Mouse (Mus musculus) lung, postnatal 0 days (tissue): ENCODE data around the gene Mast4. TPM values are rescaled to one million over a fixed set of nuclear protein-coding genes. Genes with fewer than 3 reads are reported as not detected.

Experiments
- ATAC-seq: fragments of 200-750 bp; cut with Nextera tagmentation; 2 replicates; pipeline ENCODE4 v1.8.0; 2017; ENCODE audit warnings: moderate library complexity
- DNase-seq: peaks from one replicate; pipeline ENCODE4 v3.0.0-alpha.2; 2016; ENCODE audit warnings: low spot score
- H3K27ac ChIP-seq: fragments of 300-500 bp; sonication (generic); 2 replicates; pipeline ENCODE4 v1.5.1; 2014; ENCODE audit warnings: antibody characterized with exemption, mild to moderate bottlenecking, low read length, mixed read lengths
- H3K27me3 ChIP-seq: fragments of 300-500 bp; sonication (generic); replicated peaks from 2 replicates; pipeline ENCODE4 v1.6.1; 2014; ENCODE audit warnings: low read length, mixed read lengths; ENCODE audit not compliant: insufficient read depth
- H3K36me3 ChIP-seq: fragments of 300-500 bp; sonication (generic); 2 replicates; pipeline ENCODE4 v1.6.1; 2014; ENCODE audit warnings: low read length, mixed read lengths; ENCODE audit not compliant: insufficient read depth
- H3K4me1 ChIP-seq: fragments of 300-500 bp; sonication (generic); 2 replicates; pipeline ENCODE4 v1.6.1; 2014; ENCODE audit warnings: antibody characterized with exemption, low read depth, low read length, mixed read lengths; ENCODE audit not compliant: insufficient read depth
- H3K4me2 ChIP-seq: fragments of 300-500 bp; sonication (generic); replicated peaks from 2 replicates; pipeline ENCODE4 v1.6.1; 2014; ENCODE audit warnings: low read depth, mild to moderate bottlenecking, low read length, moderate library complexity, mixed read lengths
- H3K4me3 ChIP-seq: fragments of 300-500 bp; sonication (generic); 2 replicates; pipeline ENCODE4 v1.5.1; 2014; ENCODE audit warnings: low read depth, low read length
- H3K9ac ChIP-seq: fragments of 300-500 bp; sonication (generic); replicated peaks from 2 replicates; pipeline ENCODE4 v1.6.1; 2014; ENCODE audit warnings: low read depth, mild to moderate bottlenecking
- H3K9me3 ChIP-seq: fragments of 300-500 bp; sonication (generic); 2 replicates; pipeline ENCODE4 v1.6.1; 2016; ENCODE audit warnings: low read length, mixed read lengths
- CTCF ChIP-seq: IDR thresholded peaks from 2 replicates; pipeline ENCODE4 v1.5.1; 2016; ENCODE audit warnings: antibody characterized with exemption, mild to moderate bottlenecking
- EP300 ChIP-seq: IDR thresholded peaks from 2 replicates; pipeline ENCODE4 v1.6.1; 2016; ENCODE audit warnings: antibody characterized with exemption, mild to moderate bottlenecking, control low read depth
- WGBS: fragments of 180-500 bp; shearing (Covaris S2); extraction: QIAGEN DNeasy Blood & Tissue Kit; methylation state at CpG from one replicate; pipeline ENCODE4 v1.1.7; 2014; 5-methylcytosine and 5-hydroxymethylcytosine counted together
- polyA plus RNA-seq: library from polyadenylated mRNA; unstranded; fragments of >200 nt; fragmentation: Nextera tagmentation; extraction: Ambion mirVana; gene quantifications from 2 replicates; pipeline ENCODE4 v1.2.1, GENCODE M21; 2015

Mast4 gene
- polyA plus RNA-seq, 1 experiment from 2014 or later = 15.5 TPM

- Histone ChIP-seq H3K9ac (no peak overlapping the region), H3K27me3 (no peaks in the 10 kb centered on the region), H3K4me3 (no peak overlapping the region), H3K36me3 (no peaks in the 10 kb centered on the region), H3K4me1 (no peaks in the 10 kb centered on the region), H3K4me2 (no peak overlapping the region), H3K9me3 (no peaks in the 10 kb centered on the region), H3K27ac (no peak overlapping the region)
- TF ChIP-seq EP300 = no peak
- no peak for TF ChIP-seq CTCF
- DNase-seq (no peak), ATAC-seq (no peak)
- 53% methylated on average over 13 of the region's 13 CpGs for WGBS
Measured at GRCm38 (mm10) chr13:103326186-103326585, 8.1 kb downstream of the Mast4 start.

GRCm38 (mm10) chr13:103319881-103320280 is 14.4 kb downstream of the Mast4 start:
- DNase-seq (no peak), ATAC-seq (no peak)
- no peaks in the 10 kb centered on the region for H3K4me1 ChIP-seq
- H3K27me3 ChIP-seq = no peaks in the 10 kb centered on the region
- no peak overlapping the region for H3K4me3 ChIP-seq
- no peak overlapping the region for H3K4me2 ChIP-seq
- WGBS = 82% methylated on average over 9 of the region's 9 CpGs
- TF ChIP-seq CTCF (no peak), EP300 (no peak)
- no peak overlapping the region for H3K27ac ChIP-seq
- no peaks in the 10 kb centered on the region for H3K36me3 ChIP-seq
- no peaks in the 10 kb centered on the region for H3K9me3 ChIP-seq
- no peak overlapping the region for H3K9ac ChIP-seq

GRCm38 (mm10) chr13:103319317-103319716 is 15.0 kb downstream of the Mast4 start:
- Histone ChIP-seq H3K4me1 (no peaks in the 10 kb centered on the region), H3K9me3 (no peaks in the 10 kb centered on the region), H3K9ac (no peak overlapping the region), H3K4me3 (no peak overlapping the region), H3K27me3 (no peaks in the 10 kb centered on the region), H3K4me2 (no peak overlapping the region), H3K36me3 (no peaks in the 10 kb centered on the region), H3K27ac (no peak overlapping the region)
- TF ChIP-seq CTCF = no peak
- TF ChIP-seq EP300 = no peak
- DNase-seq = no peak
- no peak for ATAC-seq
- WGBS = 10% methylated on average over 2 of the region's 3 CpGs

GRCm38 (mm10) chr13:103316777-103317367 is 17.4 kb downstream of the Mast4 start:
- H3K27me3 ChIP-seq = no peaks in the 10 kb centered on the region
- H3K9ac ChIP-seq = no peak overlapping the region
- ATAC-seq = no peak
- no peaks in the 10 kb centered on the region for H3K4me1 ChIP-seq
- H3K9me3 ChIP-seq = no peaks in the 10 kb centered on the region
- no peak for DNase-seq
- H3K36me3 ChIP-seq = no peaks in the 10 kb centered on the region
- no peak overlapping the region for H3K27ac ChIP-seq
- TF ChIP-seq CTCF (no peak), EP300 (no peak)
- 71% methylated on average over 3 of the region's 3 CpGs for WGBS
- no peak overlapping the region for H3K4me3 ChIP-seq
- no peak overlapping the region for H3K4me2 ChIP-seq

GRCm38 (mm10) chr13:103315113-103315708 is 19.1 kb downstream of the Mast4 start:
- no peak for ATAC-seq
- TF ChIP-seq EP300 (no peak), CTCF (no peak)

GRCm38 (mm10) chr13:103308296-103308695 is 26.0 kb downstream of the Mast4 start:
- TF ChIP-seq CTCF = no peak
- TF ChIP-seq EP300 = no peak
- no peaks in the 10 kb centered on the region for H3K36me3 ChIP-seq
- no peaks in the 10 kb centered on the region for H3K4me1 ChIP-seq
- no peak overlapping the region for H3K9ac ChIP-seq
- no peaks in the 10 kb centered on the region for H3K27me3 ChIP-seq
- H3K4me2 ChIP-seq = no peak overlapping the region
- ATAC-seq = no peak
- no peak overlapping the region for H3K4me3 ChIP-seq
- DNase-seq = no peak
- WGBS = 88% methylated on average over 4 of the region's 4 CpGs
- H3K27ac ChIP-seq = no peak overlapping the region
- H3K9me3 ChIP-seq = no peaks in the 10 kb centered on the region

More at GRCm38 (mm10) chr13:103315113-103315708, 19.1 kb downstream of the Mast4 start:
- Histone ChIP-seq H3K27ac (no peak overlapping the region), H3K9me3 (no peaks in the 10 kb centered on the region), H3K27me3 (no peaks in the 10 kb centered on the region), H3K4me3 (no peak overlapping the region), H3K4me2 (no peak overlapping the region), H3K36me3 (no peaks in the 10 kb centered on the region), H3K4me1 (no peaks in the 10 kb centered on the region), H3K9ac (no peak overlapping the region)
- 50% methylated on average over 10 of the region's 10 CpGs for WGBS
- DNase-seq = no peak
